Mouse (Mus musculus) small intestine, adult 2 months (tissue): Measurements from ENCODE around the gene Nck2.

ENCODE experiments used
- CTCF ChIP-seq: fragments of 200-500 bp; IDR thresholded peaks from 2 replicates; pipeline ENCODE4 v1.5.1; 2012; ENCODE audit warnings: low read depth, mild to moderate bottlenecking, control low read depth, inconsistent platforms, low read length, moderate library complexity, mixed read lengths; ENCODE audit not compliant: insufficient replicate concordance, insufficient read length; ENCODE audit errors: extremely low read depth
- POLR2A ChIP-seq: fragments of 200-500 bp; IDR thresholded peaks from 2 replicates; pipeline ENCODE4 v1.6.1; 2012; ENCODE audit warnings: low read depth, mild to moderate bottlenecking, control low read depth, inconsistent platforms, low read length, moderate library complexity

DNA sequence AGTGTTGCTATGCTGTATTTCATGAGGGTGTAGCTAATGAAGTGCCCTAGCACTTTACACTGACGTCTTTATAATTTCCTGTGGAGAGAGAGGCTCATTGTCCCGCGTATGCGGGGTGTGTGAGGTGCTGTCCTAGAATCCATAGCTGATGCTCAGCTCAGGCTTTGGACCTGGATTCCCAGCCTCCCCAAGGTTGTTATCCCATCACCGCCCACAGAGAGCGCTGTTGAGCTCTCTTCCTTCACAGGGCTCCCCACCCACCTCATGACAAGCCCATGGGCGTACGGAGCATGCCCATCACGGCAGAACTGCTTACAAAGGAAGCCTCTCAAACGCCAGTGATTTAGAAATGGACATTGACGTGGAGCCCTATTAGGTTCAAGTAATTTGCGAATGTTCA, 66.9 kb downstream of the Nck2 start:
- 0 out of 2 replicates have a peak, but pooled peaks have one; percentile 22 for TF ChIP-seq CTCF
- TF ChIP-seq POLR2A = no peak
